Mouse (Mus musculus) MEL-GATA-1-ER (cell line): ENCODE measurements at regions not wholly inside any gene's neighbourhood (a gene's known extent, or its start where the extent isn't known, plus 50 kb on each side); places are given as distances from the start of the nearest gene placed in this dataset.
"Not testable (repeated sequence)": the region's sequence is repeated elsewhere in the genome, so short reads cannot be mapped to it uniquely, and the experiment has no call there.

Source experiments
- DNase-seq: peaks from one replicate; pipeline ENCODE4 v3.0.0-alpha.2; 2012; ENCODE audit warnings: low read depth; ENCODE audit errors: extremely low read depth

GRCm38 (mm10) chr17:13549975-13550895 lies 195.9 kb downstream of the Tcp10c start:
- DNase-seq: no peak

GRCm38 (mm10) chr17:13550896-13551267 lies 196.5 kb downstream of the Tcp10c start:
- not testable (repeated sequence) for DNase-seq

DNA sequence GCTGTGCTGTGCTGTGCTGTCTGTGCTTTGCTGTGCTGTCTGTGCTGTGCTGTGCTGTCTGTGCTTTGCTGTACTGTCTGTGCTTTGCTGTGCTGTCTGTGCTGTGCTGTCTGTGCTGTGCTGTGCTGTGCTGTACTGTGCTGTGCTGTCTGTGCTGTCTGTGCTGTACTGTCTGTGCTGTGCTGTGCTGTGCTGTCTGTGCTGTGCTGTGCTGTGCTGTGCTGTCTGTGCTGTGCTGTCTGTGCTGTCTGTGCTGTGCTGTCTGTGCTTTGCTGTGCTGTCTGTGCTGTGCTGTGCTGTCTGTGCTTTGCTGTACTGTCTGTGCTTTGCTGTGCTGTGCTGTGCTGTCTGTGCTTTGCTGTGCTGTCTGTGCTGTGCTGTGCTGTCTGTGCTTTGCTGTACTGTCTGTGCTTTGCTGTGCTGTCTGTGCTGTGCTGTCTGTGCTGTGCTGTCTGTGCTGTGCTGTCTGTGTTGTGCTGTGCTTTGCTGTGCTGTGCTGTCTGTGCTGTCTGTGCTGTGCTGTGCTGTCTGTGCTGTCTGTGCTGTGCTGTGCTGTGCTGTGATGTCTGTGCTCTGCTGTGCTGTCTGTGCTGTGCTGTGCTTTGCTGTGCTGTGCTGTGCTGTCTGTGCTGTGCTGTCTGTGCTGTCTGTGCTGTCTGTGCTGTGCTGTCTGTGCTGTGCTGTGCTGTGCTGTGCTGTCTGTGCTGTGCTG lies 197.5 kb downstream of the Tcp10c start:
- not testable (repeated sequence) for DNase-seq

GRCm38 (mm10) chr17:13552840-13553239 lies 198.5 kb downstream of the Tcp10c start:
- DNase-seq: not testable (repeated sequence)

DNA sequence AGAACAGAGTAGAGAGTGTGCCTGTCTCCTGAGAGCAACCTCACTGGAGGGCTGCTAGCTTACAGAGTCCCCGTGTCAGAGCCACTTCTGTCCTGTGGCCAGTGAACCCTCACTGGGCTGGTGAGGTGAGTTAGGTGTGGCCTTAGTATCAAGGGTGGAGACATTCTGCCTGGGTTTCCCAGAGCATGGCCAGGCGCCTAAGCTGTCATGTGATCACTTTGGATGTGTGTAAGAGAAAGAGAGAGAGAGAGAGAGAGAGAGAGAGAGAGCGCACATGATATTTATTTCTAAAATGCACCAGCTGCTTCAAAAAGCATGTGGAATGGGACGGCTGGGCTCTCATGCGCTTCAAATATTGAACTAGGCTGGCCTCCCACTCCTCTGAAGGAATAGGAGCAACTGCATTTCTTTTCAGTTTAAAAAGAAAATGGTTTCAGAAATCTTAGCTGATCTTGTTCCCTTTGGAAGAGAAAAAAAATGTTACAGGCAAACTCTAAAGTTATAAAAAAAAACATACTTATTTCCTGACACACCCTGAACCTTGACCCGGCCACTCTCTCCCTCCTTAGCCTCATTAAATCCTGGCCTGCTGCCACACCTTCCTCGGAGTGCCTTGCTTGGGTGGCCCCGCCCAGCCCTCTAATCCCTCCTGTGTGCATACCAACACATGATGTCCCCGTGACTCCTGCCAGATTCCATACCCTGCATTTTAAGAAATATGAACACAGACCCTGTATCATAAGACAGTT lies 201.1 kb downstream of the Tcp10c start:
- not testable (repeated sequence) for DNase-seq

- DNase-seq: not testable (repeated sequence)
Measured at GRCm38 (mm10) chr17:13556060-13556660, 201.8 kb downstream of the Tcp10c start.

DNA sequence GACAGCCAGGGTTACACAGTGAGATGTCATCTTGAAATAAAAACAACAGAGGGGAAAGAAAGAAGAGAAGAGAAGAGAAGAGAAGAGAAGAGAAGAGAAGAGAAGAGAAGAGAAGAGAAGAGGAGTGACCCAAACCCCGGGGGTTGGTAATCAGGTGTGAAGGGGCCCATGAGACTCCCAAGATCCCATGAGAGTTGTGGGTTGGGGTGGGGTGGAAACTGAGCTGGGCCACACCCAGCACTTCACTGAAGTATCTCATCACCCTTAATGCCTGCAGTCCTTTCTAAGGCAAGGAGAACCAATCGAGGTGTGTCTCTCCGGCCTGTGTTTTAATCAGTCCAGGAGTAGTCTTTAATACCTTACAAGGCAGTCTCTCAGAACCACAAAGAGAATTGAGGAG lies 201.5 kb upstream of the Afdn start:
- DNase-seq: no peak

- no peak for DNase-seq
Measured at GRCm38 (mm10) chr17:13561342-13561741, 199.0 kb upstream of the Afdn start.

GRCm38 (mm10) chr17:13562974-13563373 lies 197.4 kb upstream of the Afdn start:
- DNase-seq: no peak

DNA sequence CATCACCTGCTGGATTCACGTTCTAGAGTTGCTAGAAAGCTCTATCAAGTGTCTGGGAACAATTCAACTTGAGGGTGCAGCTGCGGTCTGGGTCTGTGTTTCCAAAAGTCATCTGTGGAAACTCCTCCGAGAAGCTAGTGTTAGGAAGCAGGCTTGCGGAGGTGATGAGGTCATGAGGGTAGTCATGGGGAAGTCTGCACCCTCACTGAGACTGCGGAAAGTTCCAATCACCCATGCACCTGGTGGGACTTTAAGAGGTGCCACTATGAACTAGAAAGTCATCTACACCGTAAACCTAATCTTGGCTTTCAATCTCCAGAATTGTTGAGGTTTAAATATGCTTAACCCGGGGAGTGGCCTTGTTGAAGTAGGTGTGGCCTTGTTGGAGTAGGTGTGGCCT lies 195.5 kb upstream of the Afdn start:
- DNase-seq: no peak

- no peak for DNase-seq
Measured at GRCm38 (mm10) chr17:13566680-13567079, 193.7 kb upstream of the Afdn start.

DNA sequence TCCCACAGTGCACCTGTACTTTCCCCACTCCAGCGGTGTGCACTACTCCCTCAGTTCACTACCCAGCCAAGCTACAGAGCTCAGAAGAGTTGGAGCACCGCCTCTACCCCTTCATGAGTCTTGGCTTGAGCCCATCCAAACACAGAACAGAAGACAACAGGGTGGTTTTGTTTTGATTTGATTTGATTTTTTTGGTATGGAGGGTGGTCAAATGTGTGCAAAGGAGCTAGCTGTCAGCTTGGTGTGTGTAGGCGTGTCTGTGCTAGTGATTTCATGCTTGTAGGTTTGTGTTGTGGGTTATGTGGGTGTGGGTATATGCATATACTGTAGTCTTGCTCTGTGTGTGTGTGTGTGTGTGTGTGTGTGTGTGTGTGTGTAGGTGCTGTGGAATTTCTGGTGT lies 193.2 kb upstream of the Afdn start:
- no peak for DNase-seq

- no peak for DNase-seq
Measured at GRCm38 (mm10) chr17:13570796-13571195, 189.5 kb upstream of the Afdn start.

DNA sequence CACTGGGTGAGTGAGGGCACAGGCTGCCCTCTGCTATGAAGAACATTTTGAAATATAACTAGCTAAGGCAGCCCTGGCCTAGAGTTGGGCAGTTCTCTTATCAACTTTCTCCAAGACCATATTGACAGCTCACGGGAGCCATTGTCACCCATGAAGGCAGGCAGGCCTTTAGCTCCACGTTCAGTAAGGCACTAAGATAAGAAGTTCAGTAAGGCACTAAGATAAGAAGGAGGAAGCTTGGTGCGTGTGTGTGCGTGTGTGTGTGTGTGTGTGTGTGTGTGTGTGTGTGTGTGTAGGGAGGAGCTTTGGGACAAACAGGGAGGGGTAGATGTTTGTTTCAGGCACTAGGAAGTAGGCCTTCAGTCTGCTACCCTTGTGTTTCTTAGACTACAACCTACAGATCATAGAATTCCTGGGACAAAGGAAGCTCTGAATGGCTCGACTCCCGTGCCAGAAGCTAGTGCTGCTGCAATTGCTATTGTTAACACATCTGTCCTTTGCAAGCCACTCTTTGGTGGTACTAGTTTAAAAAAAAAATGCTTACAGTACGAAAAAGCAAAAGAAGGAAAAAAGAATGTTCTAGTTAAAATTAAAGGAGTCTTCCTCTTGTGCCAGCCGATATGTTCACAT lies 188.0 kb upstream of the Afdn start:
- DNase-seq: peak; percentile 75

GRCm38 (mm10) chr17:13573036-13573435 lies 187.3 kb upstream of the Afdn start:
- peak; percentile 63 for DNase-seq

DNA sequence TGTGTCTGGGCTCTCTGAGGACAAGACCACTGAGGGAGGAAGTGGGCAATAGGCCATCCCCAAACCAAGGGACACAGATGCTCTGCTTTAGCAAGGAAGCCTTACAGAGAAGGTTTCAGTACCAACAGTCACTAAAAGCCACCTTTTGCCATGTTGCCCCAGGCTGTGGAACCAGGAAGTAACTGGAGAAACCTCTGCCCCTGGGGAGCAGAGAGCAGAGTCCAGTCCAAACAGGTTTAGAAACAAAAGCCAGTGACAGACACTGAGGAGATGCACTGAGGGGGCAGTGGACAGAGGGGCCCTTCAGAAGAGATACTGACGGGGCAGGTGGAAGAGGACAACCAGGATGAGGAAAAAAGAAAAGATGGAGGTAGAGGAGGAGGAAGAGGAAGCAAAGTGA lies 186.2 kb upstream of the Afdn start:
- DNase-seq: no peak

GRCm38 (mm10) chr17:13574682-13575444 lies 185.5 kb upstream of the Afdn start:
- no peak for DNase-seq

- no peak for DNase-seq
Measured at GRCm38 (mm10) chr17:13577798-13578197, 182.5 kb upstream of the Afdn start.

DNA sequence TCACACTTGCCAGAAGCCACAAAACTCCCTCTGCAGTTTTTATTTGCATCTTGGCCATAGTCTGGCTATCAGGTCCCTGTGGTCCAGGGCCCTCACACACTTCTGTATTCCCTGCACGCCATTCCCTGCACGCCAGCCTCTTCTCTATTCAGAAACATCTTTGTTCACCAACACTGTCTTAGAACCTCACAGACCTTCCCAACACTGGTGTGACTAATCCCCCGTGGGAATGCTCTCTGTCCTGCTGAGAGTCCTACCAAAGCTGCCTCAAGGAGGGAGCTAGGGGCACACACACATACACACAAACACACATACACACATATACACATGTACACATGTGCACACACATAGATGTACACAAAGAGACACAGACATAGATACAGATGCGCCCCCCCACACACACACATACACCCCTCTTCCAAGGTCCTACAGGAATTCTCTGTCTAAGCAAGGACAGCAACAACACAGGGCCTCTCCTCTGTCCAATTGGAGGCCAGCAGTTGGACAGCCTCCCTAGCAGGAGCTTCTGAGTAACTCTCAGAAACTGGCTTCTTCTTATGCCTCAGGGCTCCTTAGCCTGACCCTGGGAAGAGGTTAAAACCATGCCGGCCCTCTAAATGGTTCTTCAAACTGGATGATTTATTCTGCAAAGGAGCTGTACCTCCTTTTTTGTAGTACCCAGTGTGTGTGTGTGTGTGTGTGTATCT lies 179.0 kb upstream of the Afdn start:
- DNase-seq: no peak
